In the genomic region with DNA sequence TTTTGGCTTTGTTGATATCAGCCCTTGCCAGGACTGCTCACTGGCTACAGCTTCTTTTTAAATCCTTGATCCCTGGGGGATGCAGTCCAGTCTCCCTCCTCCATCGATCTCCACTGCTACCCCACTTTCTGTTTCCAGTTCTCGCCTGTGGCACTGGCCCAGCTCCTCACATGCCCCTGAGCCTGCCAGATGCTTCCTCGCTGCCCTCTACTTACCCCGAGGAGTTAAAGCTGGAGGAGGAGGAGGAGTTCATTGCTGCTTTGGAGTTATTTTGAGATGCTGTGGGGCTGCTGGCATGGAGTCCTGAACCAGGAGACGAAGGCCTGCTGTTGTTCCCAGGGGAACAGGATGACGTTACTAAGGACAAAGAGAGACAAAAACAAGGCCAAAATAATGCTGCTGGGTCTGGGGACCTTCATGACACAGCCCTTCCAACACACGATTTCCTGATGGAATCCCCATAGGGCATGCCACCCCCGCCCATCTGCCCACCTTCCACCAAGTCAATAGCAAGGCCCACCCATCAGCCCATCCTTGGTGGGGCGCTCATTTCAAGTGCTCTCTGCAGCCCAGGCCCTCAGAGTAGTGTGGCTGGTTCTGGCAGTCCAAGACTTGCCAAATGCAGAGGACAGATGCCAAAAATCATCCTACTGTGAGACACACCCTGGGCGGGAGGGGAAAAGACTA, we compare ENCODE assay signal across 9 mouse cellular contexts. TPM values are rescaled to one million over a fixed set of nuclear protein-coding genes. Genes with fewer than 3 reads are reported as not detected.
DNase-seq lines count a peak whose midpoint lies in the region; ATAC-seq and TF ChIP-seq lines count a peak whose summit lies in the region.
"Had no signal": no experiment of that assay in that cellular context is flagged by ENCODE, and none has a peak within 500 bp of the region (broad histone marks: within the 10 kb centered on the region; RNA-seq: fewer than 3 reads in every experiment).

No protein-coding gene starts in this region.

- DNase-seq in layer of hippocampus, adult 2 months (ENCODE audit: low spot score in 2 of 2) = no peak
- DNase-seq in layer of hippocampus, postnatal 25 days (ENCODE audit: extremely low spot score in 1 of 2, low spot score in 1 of 2) = no peak
- peak; percentile 31 for DNase-seq in adrenal gland, postnatal 14 days
- DNase-seq in heart, postnatal 10 days = peak; percentile 77
- peak; percentile 61 for DNase-seq in lung, postnatal 36 days
- no peak for DNase-seq in liver, postnatal 0 days
- DNase-seq in embryo, embryonic 10.5 days (ENCODE audit: low spot score) = no peak
- no peak for DNase-seq in liver

- TF ChIP-seq EP300 in liver, postnatal 0 days (IDR thresholded peaks at IDR 0.05; ENCODE audit: low read depth) = no peak

- H3K4me1 ChIP-seq in liver, postnatal 0 days (ENCODE audit: insufficient read depth) = no peaks in the 10 kb centered on the region

- H3K4me3 ChIP-seq in layer of hippocampus, adult 2 months = no peak overlapping the region
- no peak overlapping the region for H3K4me3 ChIP-seq in liver, postnatal 0 days (ENCODE audit: low read depth, low read length)

- ATAC-seq in liver, postnatal 0 days = no peak

- intact Hi-C loops in heart, postnatal 10 days (cut with DNase I) = no loop called here

- 66% methylated on average over 10 of the region's 10 CpGs for WGBS in liver, postnatal 0 days (ENCODE audit: insufficient replicate concordance)

- no peaks in the 10 kb centered on the region for H3K36me3 ChIP-seq in liver, postnatal 0 days (replicated peaks; ENCODE audit: insufficient read depth, low read length)

- H3K9ac ChIP-seq in liver, postnatal 0 days (replicated peaks) = no peak overlapping the region

- no peak overlapping the region for H3K4me2 ChIP-seq in liver, postnatal 0 days (ENCODE audit: low read depth, low read length)

- H3K27me3 ChIP-seq in liver, postnatal 0 days (ENCODE audit: insufficient read depth, low read length) = no peaks in the 10 kb centered on the region

- peak overlapping the region; percentile 89 for H3K27ac ChIP-seq in layer of hippocampus, adult 2 months
- no peak overlapping the region for H3K27ac ChIP-seq in liver, postnatal 0 days (ENCODE audit: low read depth)
- H3K27ac ChIP-seq: macrophage had no signal

- H3K9me3 ChIP-seq in liver, postnatal 0 days (ENCODE audit: low read length) = no peaks in the 10 kb centered on the region

- no peak for TF ChIP-seq CTCF in layer of hippocampus, adult 2 months (conservative IDR thresholded peaks at IDR 0.05)
- TF ChIP-seq CTCF in liver, postnatal 0 days (IDR thresholded peaks at IDR 0.05; ENCODE audit: low read depth) = no peak

RNA-seq across cellular contexts. Expression of gene Tmem136, which starts 10.9 kb away (rescaled TPM):
- total RNA-seq in layer of hippocampus, adult 2 months (2021) = 10 to 100 TPM; 23.5 to 25.5 TPM
- 10 to 100 TPM; 17.7 to 21.9 TPM for total RNA-seq in layer of hippocampus, postnatal 25 days (2021)
- 4.5 and 5.2 TPM in 2 replicates for total RNA-seq in adrenal gland, postnatal 14 days (2021)
- 1 to 10 TPM; 7.4 to 9.1 TPM for total RNA-seq in heart, postnatal 10 days (2021)
- 0.44 and 0.92 TPM in 2 replicates for polyA plus RNA-seq in liver, postnatal 0 days (2015; fragmentation: Nextera tagmentation; extraction: Ambion mirVana)
- polyA plus RNA-seq: macrophage had no signal

RNA-seq across cellular contexts. Expression of gene Arhgef12, which starts 20.2 kb away (rescaled TPM):
- 100 to 1,000 TPM; 146 to 162 TPM for total RNA-seq in layer of hippocampus, adult 2 months (2021)
- total RNA-seq in layer of hippocampus, postnatal 25 days (2021) = 100 to 1,000 TPM; 141 to 157 TPM
- total RNA-seq in adrenal gland, postnatal 14 days (2021) = 115 and 123 TPM in 2 replicates
- total RNA-seq in heart, postnatal 10 days (2021) = 100 to 1,000 TPM; 167 to 181 TPM
- polyA plus RNA-seq in liver, postnatal 0 days (2015; fragmentation: Nextera tagmentation; extraction: Ambion mirVana) = 4.3 and 4.8 TPM in 2 replicates

Comparison
In these comparisons a context has a peak if more than half of its experiments do, and no peak if none do; other contexts are left out.
1. DNase-seq: peak in adrenal gland, postnatal 14 days (single experiment), heart, postnatal 10 days (2 of 2) and lung, postnatal 36 days (single experiment); none in layer of hippocampus, adult 2 months (0 of 2), layer of hippocampus, postnatal 25 days (0 of 2), liver, postnatal 0 days (single experiment), embryo, embryonic 10.5 days (single experiment) and liver (single experiment).